Mouse (Mus musculus) midbrain, embryonic 15.5 days (tissue): ENCODE measurements at regions not wholly inside any gene's neighbourhood (a gene's known extent, or its start where the extent isn't known, plus 50 kb on each side); places are given as distances from the start of the nearest gene placed in this dataset.

Experiments used
- ATAC-seq: fragments of 200-750 bp; cut with Nextera tagmentation; replicated peaks from 2 replicates; pipeline ENCODE4 v1.8.0; 2017; ENCODE audit warnings: moderate TSS enrichment
- H3K27ac ChIP-seq: fragments of 300-500 bp; sonication (generic); 2 replicates; pipeline ENCODE4 v1.5.1; 2015; ENCODE audit warnings: mild to moderate bottlenecking, inconsistent platforms
- H3K27me3 ChIP-seq: fragments of 300-500 bp; sonication (generic); replicated peaks from 2 replicates; pipeline ENCODE4 v1.6.1; 2015; ENCODE audit warnings: inconsistent platforms
- H3K36me3 ChIP-seq: fragments of 300-500 bp; sonication (generic); replicated peaks from 2 replicates; pipeline ENCODE4 v1.6.1; 2015; ENCODE audit warnings: inconsistent platforms
- H3K4me1 ChIP-seq: fragments of 300-500 bp; sonication (generic); 2 replicates; pipeline ENCODE4 v1.6.1; 2015; ENCODE audit warnings: inconsistent platforms
- H3K4me2 ChIP-seq: fragments of 300-500 bp; sonication (generic); 2 replicates; pipeline ENCODE4 v1.6.1; 2015; ENCODE audit warnings: inconsistent platforms, mild to moderate bottlenecking, moderate library complexity
- H3K4me3 ChIP-seq: fragments of 300-500 bp; sonication (generic); 2 replicates; pipeline ENCODE4 v1.5.1; 2015; ENCODE audit warnings: mild to moderate bottlenecking, inconsistent platforms
- H3K9ac ChIP-seq: fragments of 300-500 bp; sonication (generic); 2 replicates; pipeline ENCODE4 v1.6.1; 2015; ENCODE audit warnings: mild to moderate bottlenecking, inconsistent platforms
- H3K9me3 ChIP-seq: fragments of 300-500 bp; sonication (generic); 2 replicates; pipeline ENCODE4 v1.6.1; 2016; ENCODE audit warnings: inconsistent platforms
- WGBS: fragments of 180-500 bp; shearing (Covaris S2); methylation state at CpG from one replicate; pipeline ENCODE4 v1.1.7; 2015; ENCODE audit warnings: mixed read lengths; 5-methylcytosine and 5-hydroxymethylcytosine counted together

- no peaks in the 10 kb centered on the region for H3K4me1 ChIP-seq
- no peaks in the 10 kb centered on the region for H3K9me3 ChIP-seq
- no peak for ATAC-seq
- no peak overlapping the region for H3K4me3 ChIP-seq
- no peak overlapping the region for H3K27ac ChIP-seq
- H3K9ac ChIP-seq: no peak overlapping the region
- no peaks in the 10 kb centered on the region for H3K36me3 ChIP-seq
- 86% methylated on average over 1 of the region's 1 CpGs for WGBS
- no peaks in the 10 kb centered on the region for H3K27me3 ChIP-seq
- no peak overlapping the region for H3K4me2 ChIP-seq
These were observed 1528.0 kb downstream of the Rapgef2 start for GRCm38 (mm10) chr3:77758295-77758694.

GRCm38 (mm10) chr3:77742146-77742545 is 1544.2 kb downstream of the Rapgef2 start:
- Histone ChIP-seq H3K36me3 (no peaks in the 10 kb centered on the region), H3K4me3 (no peak overlapping the region), H3K27ac (no peak overlapping the region), H3K27me3 (no peaks in the 10 kb centered on the region), H3K4me2 (no peak overlapping the region), H3K4me1 (no peaks in the 10 kb centered on the region), H3K9me3 (no peaks in the 10 kb centered on the region), H3K9ac (no peak overlapping the region)
- ATAC-seq: no peak
- 90% methylated on average over 3 of the region's 3 CpGs for WGBS

- 78% methylated on average over 1 of the region's 1 CpGs for WGBS
- no peak overlapping the region for H3K4me2 ChIP-seq
- H3K36me3 ChIP-seq: no peaks in the 10 kb centered on the region
- no peaks in the 10 kb centered on the region for H3K4me1 ChIP-seq
- no peaks in the 10 kb centered on the region for H3K9me3 ChIP-seq
- no peak for ATAC-seq
- no peaks in the 10 kb centered on the region for H3K27me3 ChIP-seq
- no peak overlapping the region for H3K9ac ChIP-seq
- H3K27ac ChIP-seq: no peak overlapping the region
- no peak overlapping the region for H3K4me3 ChIP-seq
These were observed 1568.5 kb downstream of the Rapgef2 start for GRCm38 (mm10) chr3:77717840-77718239.

GRCm38 (mm10) chr3:77695571-77695970 is 1590.7 kb downstream of the Rapgef2 start:
- Histone ChIP-seq H3K4me3 (no peak overlapping the region), H3K4me2 (no peak overlapping the region), H3K27me3 (no peaks in the 10 kb centered on the region), H3K9ac (no peak overlapping the region), H3K27ac (no peak overlapping the region), H3K9me3 (no peaks in the 10 kb centered on the region), H3K36me3 (no peaks in the 10 kb centered on the region), H3K4me1 (no peaks in the 10 kb centered on the region)
- no peak for ATAC-seq

DNA sequence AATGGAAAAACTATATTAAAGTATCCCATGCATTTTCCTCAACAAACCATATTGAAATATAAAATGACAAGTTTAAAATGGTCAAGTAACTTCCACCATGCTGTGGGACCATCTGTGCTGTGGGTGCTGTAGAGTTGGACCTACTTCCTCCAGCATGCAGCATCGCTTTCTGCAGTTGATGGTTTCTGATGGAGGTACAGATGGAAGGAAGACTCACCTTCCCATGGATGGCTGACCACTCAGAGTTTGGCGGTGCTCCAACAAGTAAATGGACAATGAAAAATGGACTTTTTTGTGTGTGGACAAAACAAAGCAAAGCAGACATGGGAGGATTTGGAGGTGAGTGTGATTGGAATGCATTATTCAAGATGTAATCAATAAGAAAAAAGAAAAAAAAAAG is 1592.3 kb downstream of the Fstl5 start:
- Histone ChIP-seq H3K27ac (no peak overlapping the region), H3K9me3 (no peaks in the 10 kb centered on the region), H3K4me2 (no peak overlapping the region), H3K27me3 (no peaks in the 10 kb centered on the region), H3K4me3 (no peak overlapping the region), H3K9ac (no peak overlapping the region), H3K36me3 (no peaks in the 10 kb centered on the region), H3K4me1 (no peaks in the 10 kb centered on the region)
- ATAC-seq: no peak
- WGBS: 93% methylated on average over 2 of the region's 2 CpGs

DNA sequence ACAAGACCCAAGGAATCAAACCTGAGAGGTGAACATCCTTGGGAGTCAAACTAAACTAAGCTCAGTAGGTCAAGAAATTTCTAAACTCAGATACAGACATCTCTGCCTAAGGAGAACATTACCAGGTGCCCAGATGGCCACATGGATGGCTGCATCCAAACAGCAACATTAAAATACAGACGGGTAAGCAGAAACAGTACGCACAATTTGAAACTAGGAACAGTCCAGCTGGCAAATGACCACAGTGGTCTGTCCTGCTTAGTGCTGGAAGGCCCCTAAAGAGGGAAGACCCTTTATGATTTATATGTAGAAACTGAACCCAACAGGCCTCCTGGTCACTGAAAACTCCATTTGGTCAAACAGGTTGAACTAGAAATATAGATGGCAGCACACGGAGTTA is 1579.8 kb downstream of the Fstl5 start:
- Histone ChIP-seq H3K27me3 (no peaks in the 10 kb centered on the region), H3K9ac (no peak overlapping the region), H3K4me3 (no peak overlapping the region), H3K36me3 (no peaks in the 10 kb centered on the region), H3K4me1 (no peaks in the 10 kb centered on the region), H3K27ac (no peak overlapping the region), H3K9me3 (no peaks in the 10 kb centered on the region), H3K4me2 (no peak overlapping the region)
- ATAC-seq: no peak
- 88% methylated on average over 3 of the region's 3 CpGs for WGBS
